In genomic region chr12:119273605-119274004, GRCm38 (mm10) we compare ENCODE assay signal across 29 mouse cellular contexts. TPM values are rescaled to one million over a fixed set of nuclear protein-coding genes. Genes with fewer than 3 reads are reported as not detected.
A peak's percentile ranks its signal among the peaks of the same experiment; 100 is the strongest.
DNase-seq lines count a peak whose midpoint lies in the region; ATAC-seq and TF ChIP-seq lines count a peak whose summit lies in the region.
"Had no signal": no experiment of that assay in that cellular context is flagged by ENCODE, and none has a peak within 500 bp of the region (broad histone marks: within the 10 kb centered on the region; RNA-seq: fewer than 3 reads in every experiment).

No protein-coding gene starts in this region.

- H3K4me3 ChIP-seq in lung, embryonic 14.5 days (ENCODE audit: low read depth, low read length), result no peak overlapping the region
- no peak overlapping the region for H3K4me3 ChIP-seq in neural tube, embryonic 12.5 days
- H3K4me3 ChIP-seq in liver, embryonic 11.5 days (ENCODE audit: low read depth, low read length), result no peak overlapping the region
- H3K4me3 ChIP-seq: embryonic facial prominence, embryonic 12.5 days; heart, embryonic 13.5 days; limb, embryonic 12.5 days; myocyte had no signal

- no peak overlapping the region for H3K27ac ChIP-seq in lung, embryonic 14.5 days (ENCODE audit: low read depth)
- H3K27ac ChIP-seq in neural tube, embryonic 12.5 days, result no peak overlapping the region
- H3K27ac ChIP-seq in liver, embryonic 11.5 days (ENCODE audit: low read depth, low read length), result no peak overlapping the region
- H3K27ac ChIP-seq: embryonic facial prominence, embryonic 12.5 days; heart, embryonic 13.5 days; limb, embryonic 12.5 days; macrophage had no signal

- H3K4me1 ChIP-seq in lung, embryonic 14.5 days (ENCODE audit: insufficient read depth), result no peaks in the 10 kb centered on the region
- H3K4me1 ChIP-seq in neural tube, embryonic 12.5 days, result peaks cover 4% of the 10 kb centered on the region; the same call in 1 of the 2 replicates
- H3K4me1 ChIP-seq in liver, embryonic 11.5 days (replicated peaks; ENCODE audit: control insufficient read depth, insufficient read depth, low read length), result no peaks in the 10 kb centered on the region
- H3K4me1 ChIP-seq: embryonic facial prominence, embryonic 12.5 days; heart, embryonic 13.5 days had no signal

- H3K4me2 ChIP-seq in lung, embryonic 14.5 days, result no peak overlapping the region
- no peak overlapping the region for H3K4me2 ChIP-seq in neural tube, embryonic 12.5 days (replicated peaks)
- H3K4me2 ChIP-seq in liver, embryonic 11.5 days, result no peak overlapping the region
- H3K4me2 ChIP-seq: embryonic facial prominence, embryonic 12.5 days; heart, embryonic 13.5 days; limb, embryonic 12.5 days had no signal

- TF ChIP-seq CTCF in lung, embryonic 14.5 days (IDR thresholded peaks at IDR 0.05; ENCODE audit: low read depth), result no peak

- no peaks in the 10 kb centered on the region for H3K36me3 ChIP-seq in lung, embryonic 14.5 days (ENCODE audit: insufficient read depth)
- H3K36me3 ChIP-seq in neural tube, embryonic 12.5 days, result no peaks in the 10 kb centered on the region
- H3K36me3 ChIP-seq in liver, embryonic 11.5 days (ENCODE audit: control insufficient read depth, insufficient read depth, low read length), result no peaks in the 10 kb centered on the region
- H3K36me3 ChIP-seq: embryonic facial prominence, embryonic 12.5 days; heart, embryonic 13.5 days; limb, embryonic 12.5 days had no signal

- no peaks in the 10 kb centered on the region for H3K9me3 ChIP-seq in lung, embryonic 14.5 days (ENCODE audit: low read depth, low read length)
- H3K9me3 ChIP-seq in neural tube, embryonic 12.5 days, result no peaks in the 10 kb centered on the region
- H3K9me3 ChIP-seq in liver, embryonic 11.5 days (ENCODE audit: control insufficient read depth, low read length), result no peaks in the 10 kb centered on the region
- H3K9me3 ChIP-seq: embryonic facial prominence, embryonic 12.5 days; heart, embryonic 13.5 days; limb, embryonic 12.5 days had no signal

- no peak for ATAC-seq in lung, embryonic 14.5 days (ENCODE audit: insufficient read depth)
- ATAC-seq in neural tube, embryonic 12.5 days (ENCODE audit: low FRiP score, low read depth), result 0 out of 2 replicates have a peak, but pooled peaks have one; percentile 25
- no peak for ATAC-seq in liver, embryonic 11.5 days (replicated peaks; ENCODE audit: low FRiP score)
- ATAC-seq: intestine, embryonic 16.5 days; liver, postnatal 0 days; lung, postnatal 0 days had no signal

- DNase-seq in lung, embryonic 14.5 days, result peak; percentile 15
- DNase-seq in lung, postnatal 14 days, result no peak
- DNase-seq in neural tube, embryonic 10.5 days (ENCODE audit: extremely low spot score, low spot score), result no peak
- DNase-seq in embryo, embryonic 9.5 days (ENCODE audit: extremely low spot score), result peak; percentile 41
- DNase-seq in kidney, adult 18-20 months, result no peak
- no peak for DNase-seq in liver, embryonic 11.5 days (ENCODE audit: low spot score)
- DNase-seq: adrenal gland, adult 8-10 months; B cell, adult 2 months; cerebellum, adult 11 months; cerebellum, adult 9-10 months; cerebellum, postnatal 36 days; gastrocnemius, postnatal 10 days; heart, postnatal 10 days; kidney, adult 9 months; kidney, postnatal 10 days; layer of hippocampus, adult 9-11 months; liver, postnatal 0 days; thymus, postnatal 4 days had no signal

- 24% methylated on average over 1 of the region's 1 CpGs for WGBS in lung, embryonic 14.5 days
- WGBS in neural tube, embryonic 12.5 days, result 3% methylated on average over 1 of the region's 1 CpGs
- 6% methylated on average over 1 of the region's 1 CpGs for WGBS in liver, embryonic 11.5 days

- no peaks in the 10 kb centered on the region for H3K27me3 ChIP-seq in lung, embryonic 14.5 days (ENCODE audit: insufficient read depth, low read length)
- no peaks in the 10 kb centered on the region for H3K27me3 ChIP-seq in neural tube, embryonic 12.5 days (replicated peaks)
- H3K27me3 ChIP-seq in liver, embryonic 11.5 days (replicated peaks; ENCODE audit: control insufficient read depth, insufficient read depth, low read length), result no peaks in the 10 kb centered on the region
- H3K27me3 ChIP-seq: embryonic facial prominence, embryonic 12.5 days; heart, embryonic 13.5 days; limb, embryonic 12.5 days had no signal

- H3K9ac ChIP-seq in lung, embryonic 14.5 days, result no peak overlapping the region
- H3K9ac ChIP-seq in neural tube, embryonic 12.5 days, result no peak overlapping the region
- no peak overlapping the region for H3K9ac ChIP-seq in liver, embryonic 11.5 days (ENCODE audit: low read depth, low read length)
- H3K9ac ChIP-seq: embryonic facial prominence, embryonic 12.5 days; heart, embryonic 13.5 days; limb, embryonic 12.5 days; liver, postnatal 0 days had no signal

RNA-seq across cellular contexts. Expression of gene Itgb8, which starts 35.0 kb away (rescaled TPM):
- 4.1 and 4.6 TPM in 2 replicates for polyA plus RNA-seq in lung, embryonic 14.5 days (2014; fragmentation: Nextera tagmentation; extraction: Ambion mirVana)
- polyA plus RNA-seq in neural tube, embryonic 12.5 days (2016; fragmentation: Nextera tagmentation; extraction: Ambion mirVana), result 14.9 and 15.6 TPM in 2 replicates
- 1.4 TPM in 2 replicates for polyA plus RNA-seq in liver, embryonic 11.5 days (2014; fragmentation: Nextera tagmentation; extraction: Ambion mirVana)

RNA-seq across cellular contexts. Expression of gene Macc1, which starts 40.5 kb away (rescaled TPM):
- polyA plus RNA-seq in lung, embryonic 14.5 days (2014; fragmentation: Nextera tagmentation; extraction: Ambion mirVana), result 0.71 and 0.74 TPM in 2 replicates
- 0.08 TPM in 1 of 2 replicates, not detected in the other for polyA plus RNA-seq in neural tube, embryonic 12.5 days (2016; fragmentation: Nextera tagmentation; extraction: Ambion mirVana)
- 0.06 and 0.10 TPM in 2 replicates for polyA plus RNA-seq in liver, embryonic 11.5 days (2014; fragmentation: Nextera tagmentation; extraction: Ambion mirVana)
- polyA plus RNA-seq: liver, adult 2 months; macrophage; neural tube, embryonic 14.5 days; small intestine, adult 2 months had no signal

Comparison
In these comparisons a context has a peak if more than half of its experiments do, and no peak if none do; other contexts are left out.
1. DNase-seq: peak in lung, embryonic 14.5 days (single experiment) and embryo, embryonic 9.5 days (single experiment); none in lung, postnatal 14 days (single experiment), neural tube, embryonic 10.5 days (single experiment), kidney, adult 18-20 months (single experiment) and liver, embryonic 11.5 days (single experiment).